8 mouse cellular contexts compared by ENCODE assay signal in genomic region chr9:67549332-67549731, GRCm38 (mm10). TPM values are rescaled to one million over a fixed set of nuclear protein-coding genes. Genes with fewer than 3 reads are reported as not detected.
DNase-seq lines count a peak whose midpoint lies in the region; ATAC-seq lines count a peak whose summit lies in the region.

No protein-coding gene starts in this region.

- H3K9ac ChIP-seq in heart, embryonic 11.5 days (ENCODE audit: low read depth, low read length): no peak overlapping the region

- no peak overlapping the region for H3K4me2 ChIP-seq in heart, embryonic 11.5 days

- no peak overlapping the region for H3K27ac ChIP-seq in heart, embryonic 11.5 days (ENCODE audit: low read depth, low read length)

- H3K36me3 ChIP-seq in heart, embryonic 11.5 days (ENCODE audit: control insufficient read depth, insufficient read depth, low read length): no peaks in the 10 kb centered on the region

- peak; percentile 99 for DNase-seq in heart, adult 11 months
- DNase-seq in embryo, embryonic 9.5 days (ENCODE audit: extremely low spot score): peak; percentile 45
- peak; percentile 75 to 80 for DNase-seq in heart, postnatal 14 days
- DNase-seq in lung, postnatal 10 days: peak; percentile 79
- DNase-seq in right cerebral cortex, adult 18-20 months: no peak
- DNase-seq in frontal cortex, postnatal 10 days (ENCODE audit: low spot score in 2 of 2): no peak
- DNase-seq in adrenal gland, postnatal 25 days: no peak

- no peaks in the 10 kb centered on the region for H3K27me3 ChIP-seq in heart, embryonic 11.5 days (ENCODE audit: control insufficient read depth, insufficient read depth, low read length)

- no peaks in the 10 kb centered on the region for H3K9me3 ChIP-seq in heart, embryonic 11.5 days (replicated peaks; ENCODE audit: control insufficient read depth, low read length)

- no peak for ATAC-seq in heart, embryonic 11.5 days (replicated peaks; ENCODE audit: insufficient number of reproducible peaks, low FRiP score, low TSS enrichment)

- WGBS in heart, embryonic 11.5 days (ENCODE audit: insufficient replicate concordance): 27% methylated on average over 4 of the region's 4 CpGs

- peaks cover 15% of the 10 kb centered on the region for H3K4me1 ChIP-seq in heart, embryonic 11.5 days (ENCODE audit: control insufficient read depth, insufficient read depth, low read length)

- intact Hi-C loops in heart, postnatal 14 days (cut with DNase I): no loop called here

- no peak overlapping the region for H3K4me3 ChIP-seq in heart, embryonic 11.5 days (ENCODE audit: low read depth, low read length)

RNA-seq across cellular contexts. Expression of gene Tln2, which starts 10.2 kb away (rescaled TPM):
- 32.7 and 43.8 TPM in 2 replicates for polyA plus RNA-seq in heart, embryonic 11.5 days (2014; fragmentation: Nextera tagmentation; extraction: Ambion mirVana)
- total RNA-seq in heart, postnatal 14 days (2021): 10 to 100 TPM; 77.2 to 87.0 TPM
- total RNA-seq in adrenal gland, postnatal 25 days (2021): 15.8 and 30.4 TPM in 2 replicates

Comparison
In these comparisons a context has a peak if more than half of its experiments do, and no peak if none do; other contexts are left out.
1. DNase-seq: peak in heart, adult 11 months (single experiment), embryo, embryonic 9.5 days (single experiment), heart, postnatal 14 days (2 of 2) and lung, postnatal 10 days (single experiment); none in right cerebral cortex, adult 18-20 months (single experiment), frontal cortex, postnatal 10 days (0 of 2) and adrenal gland, postnatal 25 days (single experiment).